Mouse (Mus musculus) small intestine, adult 2 months (tissue): ENCODE data around the gene Foxp1.

Experiments used
- CTCF ChIP-seq: fragments of 200-500 bp; IDR thresholded peaks from 2 replicates; pipeline ENCODE4 v1.5.1; 2012; ENCODE audit warnings: low read depth, mild to moderate bottlenecking, control low read depth, inconsistent platforms, low read length, moderate library complexity, mixed read lengths; ENCODE audit not compliant: insufficient replicate concordance, insufficient read length; ENCODE audit errors: extremely low read depth
- POLR2A ChIP-seq: fragments of 200-500 bp; IDR thresholded peaks from 2 replicates; pipeline ENCODE4 v1.6.1; 2012; ENCODE audit warnings: low read depth, mild to moderate bottlenecking, control low read depth, inconsistent platforms, low read length, moderate library complexity

- TF ChIP-seq CTCF (no peak), POLR2A (no peak)
Observed at GRCm38 (mm10) chr6:99491146-99491545, 31.4 kb downstream of the Foxp1 start.
